Mouse (Mus musculus) heart, postnatal 0 days (tissue): ENCODE measurements around the gene Cldn4. TPM values are rescaled to one million over a fixed set of nuclear protein-coding genes. Genes with fewer than 3 reads are reported as not detected.
"Not testable (repeated sequence)": the region's sequence is repeated elsewhere in the genome, so short reads cannot be mapped to it uniquely, and the experiment has no call there.

Experiments used
- ATAC-seq: fragments of 200-750 bp; cut with Nextera tagmentation; 2 replicates; pipeline ENCODE4 v1.8.0; 2017; ENCODE audit warnings: low read depth, moderate number of reproducible peaks, moderate library complexity; ENCODE audit not compliant: insufficient read depth
- DNase-seq: peaks from one replicate; pipeline ENCODE4 v3.0.0-alpha.2; 2016; ENCODE audit warnings: low spot score
- H3K27ac ChIP-seq: fragments of 300-500 bp; sonication (generic); 2 replicates; pipeline ENCODE4 v1.5.1; 2014; ENCODE audit warnings: low read depth, mild to moderate bottlenecking
- H3K27me3 ChIP-seq: fragments of 300-500 bp; sonication (generic); 2 replicates; pipeline ENCODE4 v1.6.1; 2014; ENCODE audit warnings: low read length, mixed read lengths; ENCODE audit not compliant: control insufficient read depth, insufficient read depth
- H3K36me3 ChIP-seq: fragments of 300-500 bp; sonication (generic); replicated peaks from 2 replicates; pipeline ENCODE4 v1.6.1; 2014; ENCODE audit warnings: low read length, mixed read lengths; ENCODE audit not compliant: control insufficient read depth, insufficient read depth
- H3K4me1 ChIP-seq: fragments of 300-500 bp; sonication (generic); 2 replicates; pipeline ENCODE4 v1.6.1; 2014; ENCODE audit warnings: antibody characterized with exemption; ENCODE audit not compliant: control insufficient read depth, insufficient read depth
- H3K4me2 ChIP-seq: fragments of 300-500 bp; sonication (generic); 2 replicates; pipeline ENCODE4 v1.6.1; 2014; ENCODE audit warnings: low read depth, mild to moderate bottlenecking, low read length, moderate library complexity
- H3K4me3 ChIP-seq: fragments of 300-500 bp; sonication (generic); 2 replicates; pipeline ENCODE4 v1.5.1; 2014; ENCODE audit warnings: low read depth, low read length
- H3K9ac ChIP-seq: fragments of 300-500 bp; sonication (generic); replicated peaks from 2 replicates; pipeline ENCODE4 v1.6.1; 2014; ENCODE audit warnings: low read depth, low read length, mixed read lengths
- H3K9me3 ChIP-seq: fragments of 300-500 bp; sonication (generic); replicated peaks from 2 replicates; pipeline ENCODE4 v1.6.1; 2016; ENCODE audit warnings: low read length; ENCODE audit not compliant: control insufficient read depth
- CTCF ChIP-seq: IDR thresholded peaks from 2 replicates; pipeline ENCODE4 v1.5.1; 2016; ENCODE audit warnings: antibody characterized with exemption, control low read depth, low read depth
- EP300 ChIP-seq: IDR thresholded peaks from 2 replicates; pipeline ENCODE4 v1.6.1; 2016; ENCODE audit warnings: antibody characterized with exemption, low read depth
- WGBS: fragments of 180-500 bp; shearing (Covaris S2); extraction: QIAGEN DNeasy Blood & Tissue Kit; methylation state at CpG from one replicate; pipeline ENCODE4 v1.1.7; 2014; 5-methylcytosine and 5-hydroxymethylcytosine counted together
- polyA plus RNA-seq: library from polyadenylated mRNA; unstranded; fragments of >200 nt; fragmentation: Nextera tagmentation; extraction: Ambion mirVana; gene quantifications from 2 replicates; pipeline ENCODE4 v1.2.1, GENCODE M21; 2015
- total RNA-seq: library from RNA; depleted of rRNA; stranded (reverse); fragments of >200 nt; gene quantifications from 2 replicates; pipeline ENCODE4 v1.2.3, GENCODE M21; 2014; ENCODE audit warnings: low replicate concordance

Cldn4 gene
- total and polyA plus RNA-seq, 2 experiments from 2014 or later: 10.2 TPM; not detected in 1

DNA sequence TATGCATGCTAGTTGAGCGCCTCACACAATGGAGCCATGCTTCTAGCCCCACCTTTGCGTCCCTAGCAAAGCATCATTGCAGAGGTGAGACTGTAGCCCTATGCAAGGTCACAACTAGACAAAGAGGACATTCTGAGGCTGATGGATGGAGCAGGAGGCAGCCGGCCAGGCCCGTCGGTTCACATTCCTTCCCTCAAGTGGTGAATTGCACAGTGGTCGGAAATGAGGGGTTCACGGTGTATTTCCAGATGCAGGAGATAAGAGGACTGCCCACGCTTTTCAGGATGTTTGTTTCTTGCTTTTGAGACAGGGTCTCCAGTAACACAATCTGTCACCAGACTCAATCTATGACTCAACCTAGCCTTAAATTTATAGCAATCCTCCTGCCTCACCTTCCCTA is 23.9 kb upstream of the Cldn4 start:
- no peak overlapping the region for H3K9ac ChIP-seq
- peaks cover 10% of the 10 kb centered on the region; the same call in 1 of the 2 replicates for H3K4me1 ChIP-seq
- H3K36me3 ChIP-seq: no peaks in the 10 kb centered on the region
- no peak for ATAC-seq
- no peak overlapping the region for H3K4me2 ChIP-seq
- H3K27me3 ChIP-seq: peaks cover 16% of the 10 kb centered on the region
- H3K4me3 ChIP-seq: no peak overlapping the region
- no peaks in the 10 kb centered on the region for H3K9me3 ChIP-seq
- DNase-seq: no peak
- no peak overlapping the region for H3K27ac ChIP-seq
- TF ChIP-seq EP300 (no peak), CTCF (no peak)
- WGBS: 40% methylated on average over 8 of the region's 8 CpGs

- 75% methylated on average over 20 of the region's 20 CpGs for WGBS
- Histone ChIP-seq H3K9ac (no peak overlapping the region), H3K36me3 (no peaks in the 10 kb centered on the region), H3K4me1 (peaks cover 7% of the 10 kb centered on the region; the same call in 1 of the 2 replicates), H3K4me2 (no peak overlapping the region), H3K27ac (no peak overlapping the region), H3K9me3 (no peaks in the 10 kb centered on the region), H3K27me3 (peaks cover 16% of the 10 kb centered on the region), H3K4me3 (no peak overlapping the region)
- ATAC-seq: no peak
- no peak for DNase-seq
- no peak for TF ChIP-seq EP300
- TF ChIP-seq CTCF: no peak
Measured at GRCm38 (mm10) chr5:134967164-134967944, 20.6 kb upstream of the Cldn4 start.

DNA sequence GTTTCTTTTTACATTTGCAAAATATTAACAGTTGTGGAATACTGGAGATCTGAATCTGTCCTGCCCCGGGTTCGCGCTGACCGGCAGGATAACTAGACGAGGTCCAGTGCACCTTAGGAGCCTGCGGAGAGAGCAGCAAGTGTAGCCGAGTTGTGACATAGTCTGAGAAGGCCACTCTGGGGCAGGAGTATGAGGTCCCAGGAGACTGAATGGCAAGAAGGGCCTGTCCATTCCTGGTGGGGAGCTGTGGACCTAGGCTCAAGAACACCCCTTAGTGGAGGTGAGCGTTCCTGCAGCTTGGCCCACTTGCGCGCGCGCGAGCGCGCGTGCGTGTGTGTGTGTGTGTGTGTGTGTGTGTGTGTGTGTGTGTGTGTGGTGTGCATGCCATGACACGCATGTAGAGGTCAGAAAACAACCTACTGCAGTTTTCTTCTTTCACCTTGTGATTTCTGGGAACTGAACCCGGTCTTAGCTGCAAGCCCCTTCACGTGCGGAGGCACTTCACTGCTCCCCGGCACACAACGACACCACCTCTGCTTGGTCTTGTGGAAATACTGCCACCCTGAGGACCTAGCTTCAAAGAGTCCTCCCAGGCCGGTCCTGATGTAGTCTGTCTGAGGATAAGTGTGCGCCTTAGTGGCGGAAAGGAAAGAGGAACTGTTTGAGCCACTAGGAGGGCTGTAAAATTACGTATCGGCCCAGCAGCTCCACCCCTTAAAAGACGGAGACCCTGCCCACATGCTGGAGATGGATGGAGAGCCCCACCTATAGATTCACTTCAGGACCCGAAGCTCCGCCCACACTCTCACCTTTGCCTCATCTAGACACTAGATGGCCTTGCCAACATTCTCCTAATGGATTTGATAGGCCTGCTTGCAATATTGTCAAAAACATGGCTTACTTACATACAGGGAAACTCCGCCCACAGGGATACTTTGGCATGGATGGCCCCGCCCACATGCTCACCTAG is 19.4 kb upstream of the Cldn4 start:
- DNase-seq: peak; percentile 43
- Histone ChIP-seq H3K9ac (no peak overlapping the region), H3K4me3 (peak overlapping the region; percentile 22), H3K4me1 (peaks cover 7% of the 10 kb centered on the region; the same call in 1 of the 2 replicates), H3K36me3 (no peaks in the 10 kb centered on the region), H3K27ac (no peak overlapping the region), H3K9me3 (no peaks in the 10 kb centered on the region), H3K27me3 (peaks cover 16% of the 10 kb centered on the region), H3K4me2 (peak overlapping the region; percentile 53)
- TF ChIP-seq EP300: no peak
- TF ChIP-seq CTCF: peak; percentile 41
- WGBS: 7% methylated on average over 33 of the region's 33 CpGs
- peak; percentile 47; the same call in 1 of the 2 replicates for ATAC-seq

DNA sequence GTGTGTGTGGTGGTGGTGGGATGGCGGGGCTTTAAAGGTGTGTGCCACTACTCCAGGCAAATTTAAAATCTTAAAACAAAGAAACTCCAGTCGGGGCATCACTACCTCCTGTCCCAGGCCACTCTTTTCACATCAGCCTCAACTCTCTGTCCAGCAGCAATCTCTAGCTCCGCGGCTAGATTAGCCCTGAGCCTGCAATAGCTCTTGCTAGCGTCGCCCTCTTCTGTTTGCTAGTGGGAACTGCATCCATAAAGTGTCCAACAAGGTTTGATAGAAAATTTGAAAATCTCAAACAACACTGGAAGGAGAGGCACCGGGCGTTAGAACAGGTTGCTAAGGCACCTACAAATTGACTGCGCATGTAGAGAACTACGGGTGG is 18.7 kb upstream of the Cldn4 start:
- H3K27me3 ChIP-seq: peaks cover 16% of the 10 kb centered on the region
- peak overlapping the region; percentile 22; the same call in 1 of the 2 replicates for H3K4me3 ChIP-seq
- no peak overlapping the region for H3K9ac ChIP-seq
- TF ChIP-seq CTCF: peak; percentile 94
- TF ChIP-seq EP300: no peak
- ATAC-seq: peak; percentile 56
- no peak overlapping the region for H3K27ac ChIP-seq
- H3K36me3 ChIP-seq: no peaks in the 10 kb centered on the region
- peak overlapping the region; percentile 53 for H3K4me2 ChIP-seq
- no peaks in the 10 kb centered on the region for H3K9me3 ChIP-seq
- peaks cover 7% of the 10 kb centered on the region; the same call in 1 of the 2 replicates for H3K4me1 ChIP-seq
- WGBS: 7% methylated on average over 10 of the region's 10 CpGs
- DNase-seq: peak; percentile 62

- H3K4me2 ChIP-seq, H3K9me3 ChIP-seq, H3K4me1 ChIP-seq, ATAC-seq, H3K36me3 ChIP-seq, H3K9ac ChIP-seq, H3K4me3 ChIP-seq, DNase-seq, H3K27ac ChIP-seq: not testable (repeated sequence)
- H3K27me3 ChIP-seq: peaks cover 16% of the 10 kb centered on the region
Measured at GRCm38 (mm10) chr5:134964655-134965054, 17.9 kb upstream of the Cldn4 start.
